Mouse (Mus musculus): ENCODE data around the gene Cplane1. TPM values are rescaled to one million over a fixed set of nuclear protein-coding genes. Genes with fewer than 3 reads are reported as not detected.
"Not testable (repeated sequence)": the region's sequence is repeated elsewhere in the genome, so short reads cannot be mapped to it uniquely, and the experiment has no call there.

The Cplane1 gene
- polyA plus RNA-seq, 1 experiment from 2014 or later, result 26.6 TPM

- no peak for TF ChIP-seq CTCF (IDR thresholded peaks at IDR 0.05)
- ATAC-seq (no peak), DNase-seq (ENCODE audit: low read depth, low spot score) (no peak)
- no peaks in the 10 kb centered on the region for H3K27me3 ChIP-seq
- in situ Hi-C loops (cut with MboI; ENCODE audit: low pct_unique_long_range_greater_than_20kb), result no loop called here
- ChIA-PET CTCF (no interaction called here), POLR2A (no interaction called here)
Measured at GRCm38 (mm10) chr15:8214811-8215210, 45.9 kb downstream of the Cplane1 start.

GRCm38 (mm10) chr15:8234167-8234566, 65.3 kb downstream of the Cplane1 start:
- POLR2A ChIA-PET; ATAC-seq; DNase-seq (ENCODE audit: low read depth, low spot score); H3K27me3 ChIP-seq; in situ Hi-C loops (cut with MboI; ENCODE audit: low pct_unique_long_range_greater_than_20kb): not testable (repeated sequence)
- CTCF ChIA-PET, result interaction anchor here (1.6 kb wide), 1 partner anchor 13 kb away, joined by 5 read pairs; no protein-coding TSS in a partner anchor

- in situ Hi-C loops (cut with MboI; ENCODE audit: low pct_unique_long_range_greater_than_20kb), result no loop called here
- ChIA-PET POLR2A (no interaction called here), CTCF (no interaction called here)
- no peaks in the 10 kb centered on the region for H3K27me3 ChIP-seq
- no peak for ATAC-seq
- no peak for TF ChIP-seq CTCF (IDR thresholded peaks at IDR 0.05)
- no peak for DNase-seq (ENCODE audit: low read depth, low spot score)
Measured at GRCm38 (mm10) chr15:8265946-8266345, 97.0 kb downstream of the Cplane1 start.

GRCm38 (mm10) chr15:8267211-8267610, 98.3 kb downstream of the Cplane1 start:
- ATAC-seq, result no peak
- ChIA-PET CTCF (no interaction called here), POLR2A (no interaction called here)
- no peak for DNase-seq (ENCODE audit: low read depth, low spot score)
- in situ Hi-C loops (cut with MboI; ENCODE audit: low pct_unique_long_range_greater_than_20kb), result no loop called here
- no peaks in the 10 kb centered on the region for H3K27me3 ChIP-seq
- TF ChIP-seq CTCF (IDR thresholded peaks at IDR 0.05), result no peak

GRCm38 (mm10) chr15:8268231-8268630, 99.3 kb downstream of the Cplane1 start:
- TF ChIP-seq CTCF (IDR thresholded peaks at IDR 0.05), result no peak
- POLR2A ChIA-PET, result no interaction called here

GRCm38 (mm10) chr15:8271952-8272351, 103.0 kb downstream of the Cplane1 start:
- DNase-seq (ENCODE audit: low read depth, low spot score), result no peak

More at GRCm38 (mm10) chr15:8268231-8268630, 99.3 kb downstream of the Cplane1 start:
- in situ Hi-C loops (cut with MboI; ENCODE audit: low pct_unique_long_range_greater_than_20kb), result no loop called here
- H3K27me3 ChIP-seq, result no peaks in the 10 kb centered on the region
- no peak for DNase-seq (ENCODE audit: low read depth, low spot score)
- CTCF ChIA-PET, result no interaction called here
- ATAC-seq, result no peak

GRCm38 (mm10) chr15:8277916-8278315, 109.0 kb downstream of the Cplane1 start:
- H3K27me3 ChIP-seq; POLR2A ChIA-PET; in situ Hi-C loops (cut with MboI; ENCODE audit: low pct_unique_long_range_greater_than_20kb); DNase-seq (ENCODE audit: low read depth, low spot score); ATAC-seq; CTCF ChIA-PET: not testable (repeated sequence)

More at GRCm38 (mm10) chr15:8271952-8272351, 103.0 kb downstream of the Cplane1 start:
- in situ Hi-C loops (cut with MboI; ENCODE audit: low pct_unique_long_range_greater_than_20kb), result no loop called here
- ChIA-PET CTCF (no interaction called here), POLR2A (no interaction called here)
- TF ChIP-seq CTCF (IDR thresholded peaks at IDR 0.05), result no peak
- peak; percentile 51 for ATAC-seq
- no peaks in the 10 kb centered on the region for H3K27me3 ChIP-seq

- in situ Hi-C loops (cut with MboI; ENCODE audit: low pct_unique_long_range_greater_than_20kb), result no loop called here
- no peaks in the 10 kb centered on the region for H3K27me3 ChIP-seq
- TF ChIP-seq CTCF (IDR thresholded peaks at IDR 0.05), result no peak
- DNase-seq (ENCODE audit: low read depth, low spot score), result no peak
- ATAC-seq, result peak; percentile 41
- POLR2A ChIA-PET, result no interaction called here
- CTCF ChIA-PET, result no interaction called here
Measured at GRCm38 (mm10) chr15:8279320-8279779, 110.4 kb downstream of the Cplane1 start.

- in situ Hi-C loops (cut with MboI; ENCODE audit: low pct_unique_long_range_greater_than_20kb), result no loop called here
- H3K27me3 ChIP-seq, result no peaks in the 10 kb centered on the region
- ChIA-PET CTCF (no interaction called here), POLR2A (no interaction called here)
- DNase-seq (ENCODE audit: low read depth, low spot score) (no peak), ATAC-seq (peak; percentile 64)
- no peak for TF ChIP-seq CTCF (IDR thresholded peaks at IDR 0.05)
Measured at GRCm38 (mm10) chr15:8279929-8280610, 111.2 kb downstream of the Cplane1 start.

- ChIA-PET CTCF (no interaction called here), POLR2A (no interaction called here)
- DNase-seq (ENCODE audit: low read depth, low spot score) (no peak), ATAC-seq (no peak)
- no peak for TF ChIP-seq CTCF (IDR thresholded peaks at IDR 0.05)
- in situ Hi-C loops (cut with MboI; ENCODE audit: low pct_unique_long_range_greater_than_20kb), result no loop called here
- H3K27me3 ChIP-seq, result no peaks in the 10 kb centered on the region
Measured at GRCm38 (mm10) chr15:8281701-8282100, 112.8 kb downstream of the Cplane1 start.

- in situ Hi-C loops (cut with MboI; ENCODE audit: low pct_unique_long_range_greater_than_20kb), result no loop called here
- ChIA-PET POLR2A (no interaction called here), CTCF (no interaction called here)
- ATAC-seq (no peak), DNase-seq (ENCODE audit: low read depth, low spot score) (no peak)
- no peaks in the 10 kb centered on the region for H3K27me3 ChIP-seq
- TF ChIP-seq CTCF (IDR thresholded peaks at IDR 0.05), result no peak
Measured at GRCm38 (mm10) chr15:8282155-8282554, 113.2 kb downstream of the Cplane1 start.

GRCm38 (mm10) chr15:8291251-8291650, 122.3 kb downstream of the Cplane1 start:
- ATAC-seq (no peak), DNase-seq (ENCODE audit: low read depth, low spot score) (no peak)
- no peaks in the 10 kb centered on the region for H3K27me3 ChIP-seq
- no peak for TF ChIP-seq CTCF (IDR thresholded peaks at IDR 0.05)
- in situ Hi-C loops (cut with MboI; ENCODE audit: low pct_unique_long_range_greater_than_20kb), result no loop called here
- ChIA-PET CTCF (no interaction called here), POLR2A (interaction anchor here (0.6 kb wide), 1 partner anchor 75 kb away, joined by 3 read pairs; no protein-coding TSS in a partner anchor)
